Mouse (Mus musculus) midbrain, postnatal 0 days (tissue): ENCODE measurements around the gene Itga6. TPM values are rescaled to one million over a fixed set of nuclear protein-coding genes. Genes with fewer than 3 reads are reported as not detected.

Source experiments
- ATAC-seq: fragments of 200-750 bp; cut with Nextera tagmentation; 2 replicates; pipeline ENCODE4 v1.8.0; 2017; ENCODE audit warnings: moderate number of reproducible peaks, mild to moderate bottlenecking, moderate TSS enrichment, moderate library complexity; ENCODE audit not compliant: low FRiP score
- DNase-seq: peaks from one replicate; pipeline ENCODE4 v3.0.0-alpha.2; 2015; ENCODE audit warnings: low spot score
- H3K27ac ChIP-seq: fragments of 300-500 bp; sonication (generic); 2 replicates; pipeline ENCODE4 v1.5.1; 2014; ENCODE audit warnings: low read depth, mild to moderate bottlenecking, low read length, mixed read lengths
- H3K27me3 ChIP-seq: fragments of 300-500 bp; sonication (generic); 2 replicates; pipeline ENCODE4 v1.6.1; 2014; ENCODE audit warnings: low read length, control low read depth, mixed read lengths; ENCODE audit not compliant: insufficient read depth
- H3K36me3 ChIP-seq: fragments of 300-500 bp; sonication (generic); 2 replicates; pipeline ENCODE4 v1.6.1; 2014; ENCODE audit warnings: low read length, control low read depth, mixed read lengths; ENCODE audit not compliant: insufficient read depth
- H3K4me1 ChIP-seq: fragments of 300-500 bp; sonication (generic); 2 replicates; pipeline ENCODE4 v1.6.1; 2014; ENCODE audit warnings: mild to moderate bottlenecking, control low read depth, antibody characterized with exemption, low read length, mixed read lengths; ENCODE audit not compliant: insufficient read depth
- H3K4me2 ChIP-seq: fragments of 300-500 bp; sonication (generic); 2 replicates; pipeline ENCODE4 v1.6.1; 2014; ENCODE audit warnings: low read depth, mild to moderate bottlenecking, low read length, mixed read lengths; ENCODE audit not compliant: poor library complexity, severe bottlenecking
- H3K4me3 ChIP-seq: fragments of 300-500 bp; sonication (generic); 2 replicates; pipeline ENCODE4 v1.5.1; 2014; ENCODE audit warnings: low read depth, mild to moderate bottlenecking, low read length, moderate library complexity
- H3K9ac ChIP-seq: fragments of 300-500 bp; sonication (generic); replicated peaks from 2 replicates; pipeline ENCODE4 v1.6.1; 2014; ENCODE audit warnings: mild to moderate bottlenecking, low read length, moderate library complexity, mixed read lengths; ENCODE audit not compliant: poor library complexity, severe bottlenecking
- H3K9me3 ChIP-seq: fragments of 300-500 bp; sonication (generic); 2 replicates; pipeline ENCODE4 v1.6.1; 2016; ENCODE audit warnings: low read length, control low read depth
- CTCF ChIP-seq: IDR thresholded peaks from 2 replicates; pipeline ENCODE4 v1.5.1; 2016; ENCODE audit warnings: antibody characterized with exemption, mild to moderate bottlenecking
- WGBS: fragments of 180-500 bp; shearing (Covaris S2); extraction: QIAGEN DNeasy Blood & Tissue Kit; methylation state at CpG from one replicate; pipeline ENCODE4 v1.1.7; 2014; 5-methylcytosine and 5-hydroxymethylcytosine counted together
- polyA plus RNA-seq: library from polyadenylated mRNA; unstranded; fragments of >200 nt; fragmentation: Nextera tagmentation; extraction: Ambion mirVana; gene quantifications from 2 replicates; pipeline ENCODE4 v1.2.1, GENCODE M21; 2015
- total RNA-seq: library from RNA; depleted of rRNA; stranded (reverse); fragments of >200 nt; gene quantifications from 2 replicates; pipeline ENCODE4 v1.2.3, GENCODE M21; 2014

The Itga6 gene
- total and polyA plus RNA-seq, 2 experiments from 2014 or later = 16.0 to 38.9 TPM

- 76% methylated on average over 19 of the region's 19 CpGs for WGBS
- no peak overlapping the region for H3K4me2 ChIP-seq
- peaks cover 8% of the 10 kb centered on the region; the same call in 1 of the 2 replicates for H3K36me3 ChIP-seq
- no peak for TF ChIP-seq CTCF
- no peak overlapping the region for H3K27ac ChIP-seq
- no peaks in the 10 kb centered on the region for H3K27me3 ChIP-seq
- H3K9me3 ChIP-seq = no peaks in the 10 kb centered on the region
- no peak overlapping the region for H3K4me3 ChIP-seq
- H3K4me1 ChIP-seq = no peaks in the 10 kb centered on the region
- ATAC-seq (no peak), DNase-seq (peak; percentile 13)
- H3K9ac ChIP-seq = no peak overlapping the region
These were observed 137.7 kb downstream of the Itga6 start for GRCm38 (mm10) chr2:71882914-71883651.

DNA sequence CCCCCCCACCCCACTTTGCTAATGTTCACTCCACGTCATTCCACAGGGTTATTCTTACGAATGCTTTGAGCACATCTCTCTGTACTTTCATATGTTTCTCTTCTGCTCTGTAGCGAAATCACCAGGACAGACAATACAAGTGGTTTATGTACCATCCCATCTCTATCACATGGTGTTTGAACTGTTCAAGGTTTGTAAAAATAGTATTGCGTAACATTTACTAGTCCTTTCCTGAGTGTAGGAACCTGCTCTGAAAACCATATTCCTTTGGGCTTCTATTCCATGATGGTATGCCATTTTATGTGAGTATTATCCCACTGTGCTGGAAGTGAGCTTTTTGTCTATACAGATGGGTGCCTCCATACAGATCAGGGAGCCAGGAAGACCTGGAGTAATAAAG is 141.9 kb downstream of the Itga6 start:
- TF ChIP-seq CTCF = no peak
- H3K4me2 ChIP-seq = no peak overlapping the region
- H3K36me3 ChIP-seq = peaks cover 18% of the 10 kb centered on the region
- H3K27me3 ChIP-seq = no peaks in the 10 kb centered on the region
- ATAC-seq = no peak
- no peak for DNase-seq
- 97% methylated on average over 4 of the region's 4 CpGs for WGBS
- no peak overlapping the region for H3K27ac ChIP-seq
- H3K4me3 ChIP-seq = no peak overlapping the region
- H3K9ac ChIP-seq = no peak overlapping the region
- H3K9me3 ChIP-seq = no peaks in the 10 kb centered on the region
- no peaks in the 10 kb centered on the region for H3K4me1 ChIP-seq

GRCm38 (mm10) chr2:71888437-71888836 is 143.0 kb downstream of the Itga6 start:
- no peak for DNase-seq
- no peaks in the 10 kb centered on the region for H3K27me3 ChIP-seq
- no peak overlapping the region for H3K9ac ChIP-seq
- WGBS = 75% methylated on average over 4 of the region's 4 CpGs
- no peak overlapping the region for H3K27ac ChIP-seq
- TF ChIP-seq CTCF = 0 out of 2 replicates have a peak, but pooled peaks have one; percentile 10
- H3K4me2 ChIP-seq = no peak overlapping the region
- H3K36me3 ChIP-seq = peaks cover 25% of the 10 kb centered on the region
- H3K9me3 ChIP-seq = no peaks in the 10 kb centered on the region
- ATAC-seq = no peak
- no peaks in the 10 kb centered on the region for H3K4me1 ChIP-seq
- no peak overlapping the region for H3K4me3 ChIP-seq

DNA sequence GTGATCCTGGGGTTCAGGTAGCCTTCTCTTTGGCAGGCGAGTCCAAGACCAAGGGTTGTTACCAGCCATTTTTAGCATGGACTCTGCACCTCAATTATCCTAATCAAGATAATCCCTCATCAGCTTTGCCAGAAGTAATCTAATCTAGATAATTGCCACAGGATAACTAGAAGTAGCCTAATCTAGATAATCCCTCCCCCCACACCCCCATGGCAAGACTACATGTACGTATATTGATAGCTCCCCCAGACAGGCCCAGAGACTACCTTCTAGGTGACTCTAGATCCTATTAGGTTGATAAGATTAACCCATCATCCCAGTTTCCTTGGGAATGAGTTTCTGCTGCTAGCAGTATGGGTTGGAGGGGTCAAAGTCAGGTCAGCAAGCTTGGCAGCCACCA is 146.1 kb downstream of the Itga6 start:
- DNase-seq = no peak
- Histone ChIP-seq H3K9me3 (no peaks in the 10 kb centered on the region), H3K9ac (no peak overlapping the region), H3K4me1 (no peaks in the 10 kb centered on the region), H3K4me2 (no peak overlapping the region), H3K27ac (no peak overlapping the region), H3K27me3 (no peaks in the 10 kb centered on the region), H3K36me3 (peaks cover 23% of the 10 kb centered on the region), H3K4me3 (no peak overlapping the region)
- no peak for ATAC-seq
- no peak for TF ChIP-seq CTCF
- WGBS = 88% methylated on average over 2 of the region's 2 CpGs

GRCm38 (mm10) chr2:71892741-71893349 is 147.4 kb downstream of the Itga6 start:
- DNase-seq = no peak
- TF ChIP-seq CTCF = no peak
- 96% methylated on average over 7 of the region's 7 CpGs for WGBS
- Histone ChIP-seq H3K9me3 (no peaks in the 10 kb centered on the region), H3K9ac (no peak overlapping the region), H3K4me1 (no peaks in the 10 kb centered on the region), H3K27ac (no peak overlapping the region), H3K27me3 (no peaks in the 10 kb centered on the region), H3K4me2 (no peak overlapping the region), H3K36me3 (peaks cover 23% of the 10 kb centered on the region), H3K4me3 (no peak overlapping the region)
- ATAC-seq = no peak

GRCm38 (mm10) chr2:71895596-71896286 is 150.3 kb downstream of the Itga6 start:
- WGBS = 84% methylated on average over 13 of the region's 13 CpGs
- Histone ChIP-seq H3K27ac (no peak overlapping the region), H3K36me3 (peaks cover 16% of the 10 kb centered on the region), H3K4me2 (no peak overlapping the region), H3K9ac (no peak overlapping the region), H3K27me3 (no peaks in the 10 kb centered on the region), H3K4me1 (no peaks in the 10 kb centered on the region), H3K4me3 (no peak overlapping the region), H3K9me3 (no peaks in the 10 kb centered on the region)
- TF ChIP-seq CTCF = no peak
- no peak for DNase-seq
- no peak for ATAC-seq
